Mouse (Mus musculus) ovary, postnatal 14 days (tissue): ENCODE measurements around the gene Tas1r3.

Experiments used
- DNase-seq: peaks from one replicate; pipeline ENCODE4 v3.0.0; 2022; ENCODE audit warnings: low spot score

Gene Tas1r3

DNA sequence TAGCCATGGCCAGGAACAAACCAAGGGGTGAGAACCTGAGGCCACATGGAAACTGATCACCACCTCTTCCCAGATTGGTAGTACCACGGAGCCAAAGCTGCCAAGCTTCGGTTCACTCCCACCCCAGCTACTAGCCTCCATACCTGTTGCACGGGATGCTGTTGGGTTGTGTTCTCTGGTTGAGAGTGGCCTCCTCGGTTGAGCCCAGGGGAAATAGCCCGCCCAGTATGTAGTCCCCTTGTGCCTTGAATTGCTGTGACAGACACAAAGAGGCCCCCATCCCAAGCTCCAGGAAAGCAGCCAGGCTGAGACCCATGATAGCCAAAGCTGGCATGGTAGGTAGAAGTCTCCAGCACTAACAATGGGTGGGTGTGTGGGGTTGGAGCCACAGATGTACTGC lies at the start of gene Tas1r3:
Gene Tas1r3 (minus strand): TSS at position 362 of the 400 bp plus-strand sequence.
- no peak for DNase-seq

DNA sequence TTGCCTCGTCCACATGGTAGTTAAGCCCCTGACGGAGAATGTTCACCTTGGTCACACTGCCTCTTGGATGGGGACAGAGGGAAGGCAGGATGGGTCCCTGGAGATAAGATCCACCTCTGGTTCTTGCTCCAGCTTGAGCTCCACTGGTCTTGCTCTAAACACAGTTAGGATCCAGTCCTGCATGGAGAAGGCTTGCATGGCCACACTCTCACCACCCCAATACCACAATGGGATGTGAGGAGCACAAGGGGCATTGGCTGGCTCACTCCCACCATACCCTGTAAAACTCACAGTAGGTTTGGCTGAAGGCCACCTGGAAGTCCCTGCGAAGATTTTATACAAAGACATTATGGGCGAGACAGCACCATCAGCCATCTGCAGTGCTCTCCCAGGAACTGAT lies 45.6 kb upstream of the Tas1r3 start:
- DNase-seq: no peak

DNA sequence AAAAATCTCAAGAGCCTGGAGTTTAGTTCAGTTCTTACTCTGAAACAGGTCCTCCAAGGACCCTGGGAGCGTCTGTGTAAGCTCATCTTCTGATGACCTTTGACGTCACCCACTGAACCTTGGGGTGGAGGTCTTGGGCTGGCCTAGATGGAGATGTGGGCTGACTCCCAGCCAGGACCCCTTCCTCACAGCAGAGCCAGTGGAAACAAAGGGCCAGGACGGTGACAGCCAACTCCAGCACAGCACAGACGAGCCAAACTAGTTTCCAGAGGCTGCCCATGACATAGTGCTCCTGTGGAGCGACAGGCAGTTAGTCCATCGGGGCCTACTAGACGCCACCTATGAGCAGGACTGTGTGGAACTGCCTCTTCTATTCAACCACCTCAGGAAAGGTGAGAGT lies 45.1 kb upstream of the Tas1r3 start:
- no peak for DNase-seq

DNA sequence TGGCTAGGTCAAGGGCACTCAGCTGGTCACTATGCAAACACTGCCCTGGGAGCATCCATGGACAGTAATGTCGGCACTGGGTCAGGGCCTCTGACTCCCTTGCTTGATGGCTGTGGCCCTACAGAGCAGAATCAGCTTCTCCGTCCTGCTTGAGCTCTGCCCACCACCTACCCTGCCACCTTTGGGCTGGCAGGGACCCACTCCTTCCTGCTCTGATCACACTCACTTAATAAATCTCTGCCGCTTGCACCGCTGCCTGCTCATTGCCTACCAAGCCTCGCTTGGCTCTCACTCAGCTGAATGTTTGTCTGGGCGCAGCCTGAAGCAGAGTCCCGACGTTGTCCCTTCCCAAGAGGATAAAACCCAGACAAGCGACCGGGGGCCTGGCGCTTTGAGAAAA lies 43.8 kb upstream of the Tas1r3 start:
- no peak for DNase-seq

DNA sequence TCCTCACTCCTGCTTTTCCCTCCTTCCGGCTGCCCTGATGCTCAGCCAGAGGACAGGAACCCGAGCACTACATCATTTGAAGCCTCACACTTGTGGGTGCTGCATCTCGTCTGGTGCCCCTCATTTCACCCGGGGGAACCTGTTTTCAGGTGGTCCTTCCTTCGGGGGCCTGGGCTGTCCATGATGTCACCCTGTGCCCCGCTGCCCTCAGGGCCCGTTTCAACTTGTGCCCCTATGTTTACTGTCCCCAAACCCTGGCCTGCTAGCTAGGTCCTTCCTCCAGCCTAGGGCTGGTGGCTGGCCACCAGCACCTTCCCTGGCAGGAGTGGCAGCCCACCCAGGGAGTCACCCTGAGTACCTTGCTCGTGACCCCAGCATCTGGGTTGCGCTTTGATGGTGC lies 43.0 kb upstream of the Tas1r3 start:
- no peak for DNase-seq

DNA sequence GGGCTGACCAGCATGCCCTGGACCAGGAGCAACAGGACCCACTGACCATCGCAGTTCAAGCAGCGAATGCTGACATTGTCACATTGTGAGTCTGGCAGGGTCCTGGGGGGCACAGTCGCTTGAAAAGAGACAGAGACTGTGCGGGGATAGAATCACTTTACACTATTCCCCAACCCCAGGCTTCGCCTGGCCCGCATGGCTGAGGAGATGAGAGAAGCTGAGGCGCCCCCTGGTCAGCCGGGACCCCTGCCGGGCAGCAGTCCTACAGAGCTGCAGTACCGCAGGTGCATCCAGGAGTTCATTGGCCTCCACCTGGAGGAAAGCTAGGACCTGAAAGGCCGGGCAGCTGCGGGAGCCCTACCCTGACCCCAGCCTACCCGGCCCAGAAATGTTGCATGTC lies 42.5 kb upstream of the Tas1r3 start:
- no peak for DNase-seq

DNA sequence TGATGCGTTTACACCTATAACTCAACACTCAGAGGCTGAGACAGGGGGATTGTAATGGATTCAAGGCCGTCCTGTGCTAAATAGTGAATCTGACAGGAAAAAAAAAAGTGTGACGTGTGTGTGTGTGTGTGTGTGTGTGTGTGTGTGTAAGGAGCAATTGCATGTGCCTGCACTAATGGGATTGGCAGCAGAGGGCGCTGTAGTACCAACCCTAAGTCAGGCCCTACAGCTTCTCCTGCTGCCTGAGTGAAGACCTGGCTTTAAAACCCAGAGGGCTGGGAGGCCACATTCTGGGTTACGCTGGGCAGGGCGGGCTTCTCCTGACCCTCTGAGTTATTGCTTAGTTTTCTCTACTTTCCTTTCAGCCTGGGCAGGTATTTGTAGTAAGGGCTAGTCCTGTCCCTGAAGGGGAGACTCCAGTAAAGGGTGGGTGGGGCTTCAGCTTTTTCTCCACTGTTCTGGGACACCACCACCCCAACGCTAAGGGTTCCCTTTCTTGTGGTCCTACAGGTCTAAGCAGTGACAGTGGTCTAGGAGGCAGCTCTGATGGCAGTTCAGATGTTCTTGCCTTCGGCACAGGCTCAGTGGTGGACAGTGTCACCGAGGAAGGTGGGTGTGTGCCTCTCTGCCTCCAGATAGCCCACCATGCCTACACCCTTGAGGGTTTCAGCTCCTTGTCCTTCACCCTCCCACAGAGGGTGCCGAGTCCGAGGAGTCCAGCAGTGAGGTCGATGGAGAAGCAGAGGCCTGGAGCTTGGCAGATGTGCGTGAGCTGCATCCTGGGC lies 41.3 kb upstream of the Tas1r3 start:
- DNase-seq: no peak

DNA sequence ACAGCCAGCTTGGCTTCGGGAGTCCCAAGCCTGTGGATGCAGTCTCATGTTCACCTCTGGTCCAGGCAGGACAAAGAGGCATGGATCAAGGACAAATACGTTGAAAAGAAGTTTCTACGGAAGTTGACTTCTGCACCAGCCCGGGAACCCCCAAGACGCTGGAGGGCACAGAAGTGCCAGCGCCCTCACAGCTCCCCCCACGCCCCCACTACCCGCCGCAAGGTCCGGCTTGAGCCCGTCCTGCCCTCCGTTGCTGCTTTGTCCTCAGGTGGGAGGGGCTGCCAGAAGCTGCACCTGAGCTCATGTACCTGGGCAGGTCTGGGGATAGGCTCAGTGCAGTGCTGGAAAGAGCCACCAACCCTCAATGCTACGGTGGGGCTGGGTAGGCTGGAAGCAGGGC lies 40.1 kb upstream of the Tas1r3 start:
- no peak for DNase-seq

DNA sequence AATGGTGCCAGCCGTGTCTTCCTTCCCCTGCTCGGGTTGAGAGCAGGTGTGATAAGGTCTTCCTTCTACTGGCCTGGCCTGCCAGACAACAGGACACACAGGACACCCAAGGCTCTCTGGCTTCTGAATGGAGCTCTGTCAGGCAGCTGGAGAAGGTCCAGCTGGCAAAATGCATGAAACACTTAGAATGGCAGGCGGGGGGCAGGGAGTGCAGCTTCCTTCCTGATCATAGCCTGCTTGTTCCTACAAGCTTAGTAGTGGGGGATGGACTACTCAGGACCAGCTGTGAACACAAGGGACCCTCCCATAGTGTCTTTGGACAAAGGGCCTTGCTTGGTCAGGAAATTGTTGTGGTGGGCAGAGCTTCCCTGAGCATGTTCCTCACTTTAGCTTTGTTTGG lies 38.0 kb upstream of the Tas1r3 start:
- DNase-seq: no peak

DNA sequence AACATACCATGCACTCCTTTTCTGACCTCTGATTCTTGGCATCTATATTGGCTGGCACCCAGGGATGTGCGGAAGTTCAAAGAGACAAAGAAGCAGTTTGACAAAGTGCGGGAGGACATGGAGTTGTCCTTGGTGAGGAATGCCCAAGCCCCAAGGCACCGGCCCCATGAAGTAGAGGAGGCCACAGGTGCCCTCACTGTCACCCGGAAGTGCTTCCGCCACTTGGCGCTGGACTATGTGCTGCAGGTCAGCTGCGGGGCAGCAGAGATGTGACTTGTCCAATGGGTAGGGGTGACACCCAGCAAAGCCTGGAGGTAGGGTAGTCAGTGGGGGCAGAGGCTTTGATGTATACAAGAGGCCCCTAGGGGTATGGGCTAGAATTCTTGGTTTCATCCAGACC lies 36.2 kb upstream of the Tas1r3 start:
- DNase-seq: no peak

DNA sequence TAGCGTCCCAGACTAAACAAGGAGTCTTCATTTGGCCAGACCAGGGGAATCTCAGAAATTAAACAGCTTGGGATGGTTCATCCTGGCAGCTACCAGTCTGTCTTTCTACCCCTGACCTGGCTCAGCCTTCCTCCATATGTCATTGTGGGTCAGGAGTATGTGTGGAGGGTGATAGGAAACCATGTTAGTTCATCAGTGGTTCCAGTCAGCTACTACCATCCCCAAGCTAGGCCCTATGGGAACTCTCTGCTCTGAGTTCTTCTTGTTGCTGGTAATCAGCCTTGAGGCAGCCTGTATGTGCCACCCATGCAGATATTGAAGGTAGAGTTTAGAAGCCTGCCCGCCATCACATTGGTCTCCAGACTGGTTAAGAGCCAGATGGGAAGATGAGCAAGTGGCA lies 35.2 kb upstream of the Tas1r3 start:
- no peak for DNase-seq

DNA sequence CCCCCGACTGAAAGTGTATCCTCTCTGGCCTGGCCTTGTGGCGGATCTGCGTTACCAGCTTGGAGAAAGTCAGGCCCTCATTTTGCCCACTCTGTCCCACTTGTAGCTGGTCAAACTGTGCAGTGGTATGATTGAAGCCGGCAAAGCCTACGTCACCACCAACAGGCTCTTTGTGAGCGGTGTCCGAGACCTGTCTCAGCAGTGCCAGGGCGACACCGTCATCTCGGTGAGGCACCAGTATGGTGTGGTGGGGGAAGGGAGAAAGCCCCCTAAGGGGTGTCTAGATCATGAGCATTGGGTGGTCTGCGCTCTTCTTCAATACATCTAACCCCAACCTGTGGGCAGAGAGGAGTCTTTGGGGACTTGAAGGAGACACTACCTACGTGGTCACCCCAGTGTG lies 33.3 kb upstream of the Tas1r3 start:
- no peak for DNase-seq

DNA sequence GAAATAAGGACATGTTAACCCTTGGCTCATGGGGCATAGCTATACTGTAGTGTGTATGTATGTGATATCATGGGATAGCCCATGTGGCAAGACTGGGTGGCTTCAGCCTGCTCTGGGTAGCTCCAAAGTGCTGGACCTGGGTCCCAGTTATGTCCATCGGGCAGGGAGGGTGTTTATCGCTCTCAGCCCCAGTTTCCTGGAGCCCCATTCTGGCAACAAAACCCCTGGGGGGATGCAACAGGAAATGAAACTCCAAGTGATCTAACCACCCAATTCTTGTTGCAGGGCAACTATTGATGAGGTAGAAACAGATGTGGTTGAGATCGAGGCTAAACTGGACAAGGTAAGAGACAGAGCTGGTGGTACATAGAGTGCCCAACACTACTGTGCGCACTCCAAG lies 32.7 kb upstream of the Tas1r3 start:
- no peak for DNase-seq

DNA sequence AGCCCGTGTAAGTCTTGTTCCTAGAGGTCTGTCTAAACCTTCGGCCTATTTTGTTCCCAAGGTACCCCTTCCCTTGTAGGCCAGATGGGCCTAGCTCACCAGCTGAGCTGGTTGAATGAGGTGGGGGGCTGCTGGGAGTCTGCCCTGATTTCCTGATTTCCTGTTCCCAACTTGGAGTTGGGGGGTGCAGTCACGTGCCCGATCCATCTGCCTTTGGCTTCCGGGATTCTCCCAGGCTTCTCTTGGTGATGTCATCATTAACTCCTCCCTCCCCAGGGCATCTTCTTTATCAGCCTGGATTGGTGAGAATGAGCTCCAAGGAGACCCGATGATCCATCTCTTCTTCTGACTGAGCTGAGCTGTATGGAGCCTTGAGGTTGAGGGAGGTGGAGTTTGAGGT lies 32.1 kb upstream of the Tas1r3 start:
- DNase-seq: no peak

DNA sequence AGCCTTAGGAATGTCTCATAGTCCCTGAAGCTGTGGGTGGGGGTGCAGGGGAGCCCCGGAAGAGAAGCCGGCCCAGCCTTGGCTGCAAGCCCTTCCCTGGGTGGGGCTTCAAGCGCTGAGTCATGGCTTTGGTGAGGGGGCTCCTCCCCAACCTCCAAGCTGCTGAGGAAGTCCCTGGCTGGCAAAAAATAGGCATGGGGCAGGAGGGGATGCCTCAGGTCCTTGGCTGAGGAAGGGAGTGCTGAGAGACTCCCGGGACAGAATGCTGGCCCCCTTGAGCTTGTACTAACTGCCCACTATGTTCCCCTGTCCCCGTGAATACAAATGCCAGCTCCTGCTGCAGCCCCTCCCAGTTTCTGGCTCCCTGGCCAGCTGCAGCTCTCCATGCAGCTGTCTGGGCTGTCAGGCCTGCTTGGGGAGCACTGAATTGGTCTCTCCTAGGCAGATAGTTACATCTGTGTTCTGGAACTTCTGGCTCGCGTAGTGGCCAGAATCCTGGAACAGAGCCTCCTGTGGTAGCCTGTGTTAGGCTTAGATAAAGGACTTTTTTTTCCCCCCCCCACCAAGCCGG lies 31.2 kb upstream of the Tas1r3 start:
- DNase-seq: peak; percentile 48

DNA sequence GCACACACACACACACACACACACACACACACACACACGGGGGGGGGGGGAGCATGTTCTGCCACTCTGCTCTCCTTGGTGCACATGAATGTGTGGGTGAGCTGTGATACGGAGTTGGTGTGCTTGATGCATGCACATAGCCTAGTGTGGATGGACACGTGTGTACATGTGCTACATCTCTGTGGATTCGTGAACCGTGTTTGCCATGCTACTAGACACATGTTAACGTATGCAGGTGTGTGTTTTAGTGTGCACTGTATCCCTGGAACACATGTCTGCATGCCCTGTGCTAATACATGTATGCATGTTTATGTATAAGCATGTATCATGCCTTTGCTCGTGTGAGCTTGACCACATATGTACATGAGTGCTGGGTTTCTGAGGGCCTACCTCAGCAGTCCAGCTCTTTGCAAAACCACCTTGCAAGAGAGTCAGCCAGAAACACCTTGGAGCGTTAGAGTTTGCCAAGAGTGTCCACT lies 30.1 kb upstream of the Tas1r3 start:
- DNase-seq: no peak

DNA sequence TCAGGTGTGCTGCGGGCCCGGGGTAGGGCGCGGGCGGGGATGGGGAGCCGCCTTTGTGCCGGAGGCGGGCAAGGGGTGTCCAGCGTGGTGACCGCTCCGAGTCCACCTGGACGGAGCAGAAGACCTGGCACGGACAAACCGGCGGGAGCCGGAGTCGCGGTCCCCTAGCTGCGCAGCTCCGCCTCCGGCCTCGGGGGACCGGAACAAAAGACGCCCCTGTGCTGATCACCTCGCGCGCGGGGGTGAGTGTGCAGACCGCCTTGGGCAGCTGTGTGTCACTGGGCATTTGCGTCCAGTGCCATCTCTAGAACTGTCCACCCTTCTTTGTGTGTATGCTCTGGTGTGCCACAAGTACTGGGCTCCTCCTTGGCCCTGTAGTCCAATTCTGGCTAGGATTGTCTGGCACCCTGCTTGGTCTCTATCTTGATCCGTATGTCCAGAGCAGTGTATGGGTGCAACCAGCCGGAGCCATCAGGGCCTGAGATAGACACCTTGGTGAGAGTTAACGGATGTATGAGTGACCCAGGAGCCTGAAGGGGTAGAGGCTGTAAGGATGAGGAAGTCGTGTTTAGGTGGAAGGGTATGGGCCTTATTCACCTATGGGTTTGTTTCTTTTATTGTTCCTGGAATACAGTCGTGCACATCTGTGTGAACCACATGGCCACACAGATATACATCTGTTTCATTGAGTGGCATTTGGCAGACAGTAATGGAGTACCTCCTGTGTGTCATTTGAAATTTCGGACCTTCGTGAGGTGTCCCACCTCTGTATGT lies 29.5 kb upstream of the Tas1r3 start:
- no peak for DNase-seq

DNA sequence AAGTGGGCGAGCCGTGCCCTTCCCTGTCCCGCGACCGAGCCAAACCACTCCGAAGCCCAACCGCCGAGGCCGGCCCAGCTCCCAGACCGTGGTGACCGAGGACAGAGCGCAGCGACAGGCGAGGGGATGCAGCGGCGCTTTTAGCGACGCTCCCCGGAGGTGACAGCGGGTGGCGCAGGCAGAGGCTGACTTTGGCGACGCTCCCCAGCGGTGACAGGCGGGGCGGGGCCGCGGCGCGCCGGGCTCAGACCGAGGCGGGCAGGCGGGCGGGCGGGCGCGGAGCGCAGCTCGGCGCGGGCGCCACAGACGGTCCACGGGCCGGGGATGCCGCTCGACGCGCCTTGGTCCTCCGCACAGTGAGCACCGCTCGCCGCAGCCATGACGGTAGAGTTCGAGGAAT lies 28.9 kb upstream of the Tas1r3 start:
- peak; percentile 73 for DNase-seq

DNA sequence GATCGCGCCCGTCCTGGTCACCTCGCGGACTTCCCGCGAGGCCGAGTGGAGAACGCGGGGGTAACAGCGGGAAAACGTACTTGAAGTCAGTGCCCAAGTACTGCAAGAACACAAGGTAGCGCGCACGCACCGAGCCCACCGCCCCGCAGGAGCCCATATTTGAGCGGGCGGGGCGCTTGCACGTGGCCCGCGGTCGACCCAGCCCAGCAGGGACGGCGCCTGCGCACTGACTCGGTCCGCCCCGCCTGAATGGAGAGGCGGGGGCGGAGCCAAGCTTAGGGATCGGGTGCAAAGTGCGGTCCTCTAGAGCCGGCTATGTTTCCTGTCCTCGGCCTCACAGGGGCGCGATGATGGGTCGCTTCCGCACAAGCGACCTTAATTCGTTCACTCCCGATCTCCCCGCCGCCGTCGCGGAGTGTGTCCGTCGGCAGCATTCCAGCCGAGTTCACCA lies 28.4 kb upstream of the Tas1r3 start, which contains the start of the genes Pusl1 and Acap3:
Gene Pusl1 (minus strand): TSS at position 231 of the 451 bp plus-strand sequence.
Gene Acap3 (plus strand): TSS at position 272 of the 451 bp plus-strand sequence.
- DNase-seq: peak; percentile 95

DNA sequence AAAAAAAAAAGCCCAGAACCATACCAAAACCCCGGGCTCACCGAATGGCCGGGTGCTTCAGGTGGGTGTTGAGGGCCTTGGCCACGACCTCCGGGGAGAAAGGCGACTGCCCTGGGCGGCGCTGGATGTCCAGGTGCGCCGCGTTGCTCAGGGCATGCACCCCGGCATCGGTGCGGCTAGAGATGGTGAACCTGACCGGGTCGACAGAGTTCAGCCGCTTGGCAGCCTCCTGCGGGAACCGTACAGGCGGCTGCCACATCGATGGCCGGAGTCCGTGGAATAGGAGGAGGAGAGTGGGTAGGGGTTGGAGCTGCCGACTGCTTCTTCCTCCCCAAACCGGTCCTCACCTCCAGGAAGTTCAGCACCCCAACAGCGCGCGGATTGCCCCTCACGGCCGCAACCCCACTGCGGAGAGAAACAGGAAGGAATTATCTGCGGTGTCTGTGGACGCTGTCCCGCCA lies 27.9 kb upstream of the Tas1r3 start:
- DNase-seq: no peak

DNA sequence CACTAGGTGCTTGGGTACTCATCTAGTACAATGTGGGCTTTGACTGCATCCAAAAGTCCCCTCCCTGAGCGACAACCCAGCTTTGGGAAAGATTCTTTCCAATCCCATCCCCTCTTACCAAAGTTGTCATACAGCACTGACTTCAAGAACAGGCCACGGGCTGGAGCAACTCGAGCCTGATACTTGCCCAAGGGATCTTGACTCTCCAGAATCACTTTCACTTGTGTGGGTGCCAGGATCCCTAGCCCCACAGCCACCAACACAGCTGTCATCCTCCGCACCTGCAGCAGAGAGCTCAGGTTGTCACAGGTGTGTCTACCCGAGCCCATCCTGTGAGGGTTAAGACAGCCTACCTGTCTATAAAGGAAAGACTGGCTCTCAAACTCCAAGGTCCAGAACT lies 26.2 kb upstream of the Tas1r3 start:
- DNase-seq: no peak

DNA sequence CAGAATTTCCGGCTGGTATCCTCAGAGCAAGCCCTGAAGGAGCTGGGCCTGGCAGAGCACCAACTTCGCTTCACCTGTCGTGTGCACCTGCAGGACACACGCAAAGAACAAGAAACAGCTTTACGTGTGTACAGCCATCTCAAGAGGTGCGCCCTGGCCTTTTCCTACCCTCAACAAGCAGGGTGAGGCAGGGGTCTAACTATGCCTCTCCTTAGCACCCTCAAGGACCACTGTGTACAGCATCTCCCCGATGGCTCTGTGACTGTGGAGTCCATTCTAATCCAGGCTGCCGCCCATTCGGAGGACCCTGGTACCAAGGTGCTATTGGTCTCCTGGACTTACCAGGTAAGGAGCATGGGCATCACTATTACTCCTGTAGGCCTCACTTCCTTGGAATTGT lies 25.0 kb upstream of the Tas1r3 start:
- DNase-seq: no peak

DNA sequence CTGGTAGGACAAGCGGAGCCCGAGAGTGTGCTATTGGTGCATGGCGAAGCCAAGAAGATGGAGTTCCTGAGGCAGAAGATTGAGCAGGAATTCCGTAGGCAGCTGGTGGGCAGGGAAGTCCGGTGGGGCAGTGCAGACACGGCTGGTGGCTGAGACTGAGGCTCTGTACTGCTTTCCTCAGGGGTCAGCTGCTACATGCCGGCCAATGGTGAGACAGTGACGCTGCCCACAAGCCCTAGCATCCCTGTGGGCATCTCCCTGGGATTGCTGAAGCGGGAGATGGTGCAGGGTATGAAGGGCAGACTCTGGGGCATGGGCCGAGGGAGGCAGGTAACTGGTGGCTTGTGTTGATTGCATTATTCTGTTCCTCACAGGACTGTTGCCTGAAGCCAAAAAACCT lies 24.5 kb upstream of the Tas1r3 start:
- DNase-seq: no peak
